Mouse (Mus musculus) midbrain, embryonic 11.5 days (tissue): ENCODE measurements at regions not wholly inside any gene's neighbourhood (a gene's known extent, or its start where the extent isn't known, plus 50 kb on each side); places are given as distances from the start of the nearest gene placed in this dataset.
"Not testable (repeated sequence)": the region's sequence is repeated elsewhere in the genome, so short reads cannot be mapped to it uniquely, and the experiment has no call there.

Experiments used
- ATAC-seq: fragments of 200-750 bp; cut with Nextera tagmentation; 2 replicates; pipeline ENCODE4 v1.8.0; 2017; ENCODE audit warnings: moderate TSS enrichment, moderate library complexity; ENCODE audit not compliant: low FRiP score
- DNase-seq: peaks from one replicate; pipeline ENCODE4 v3.0.0; 2015; ENCODE audit warnings: low spot score; ENCODE audit errors: missing footprints
- H3K27ac ChIP-seq: fragments of 300-500 bp; sonication (generic); 2 replicates; pipeline ENCODE4 v1.5.1; 2014; ENCODE audit warnings: low read depth, low read length
- H3K27me3 ChIP-seq: fragments of 300-500 bp; sonication (generic); 2 replicates; pipeline ENCODE4 v1.6.1; 2014; ENCODE audit warnings: mild to moderate bottlenecking, low read length, moderate library complexity, mixed read lengths; ENCODE audit not compliant: control insufficient read depth, insufficient read depth
- H3K36me3 ChIP-seq: fragments of 300-500 bp; sonication (generic); 2 replicates; pipeline ENCODE4 v1.6.1; 2014; ENCODE audit warnings: mild to moderate bottlenecking, low read length, moderate library complexity, mixed read lengths; ENCODE audit not compliant: control insufficient read depth, insufficient read depth
- H3K4me1 ChIP-seq: fragments of 300-500 bp; sonication (generic); 2 replicates; pipeline ENCODE4 v1.6.1; 2014; ENCODE audit warnings: low read length; ENCODE audit not compliant: control insufficient read depth, insufficient read depth
- H3K4me2 ChIP-seq: fragments of 300-500 bp; sonication (generic); 2 replicates; pipeline ENCODE4 v1.6.1; 2014; ENCODE audit warnings: mild to moderate bottlenecking, moderate library complexity
- H3K4me3 ChIP-seq: fragments of 300-500 bp; sonication (generic); 2 replicates; pipeline ENCODE4 v1.5.1; 2014; ENCODE audit warnings: low read depth, low read length
- H3K9ac ChIP-seq: fragments of 300-500 bp; sonication (generic); 2 replicates; pipeline ENCODE4 v1.6.1; 2014; ENCODE audit warnings: low read length
- H3K9me3 ChIP-seq: fragments of 300-500 bp; sonication (generic); 2 replicates; pipeline ENCODE4 v1.6.1; 2016; ENCODE audit warnings: low read length; ENCODE audit not compliant: control insufficient read depth
- WGBS: fragments of 180-500 bp; shearing (Covaris S2); extraction: QIAGEN DNeasy Blood & Tissue Kit; methylation state at CpG from one replicate; pipeline ENCODE4 v1.1.7; 2014; 5-methylcytosine and 5-hydroxymethylcytosine counted together

DNA sequence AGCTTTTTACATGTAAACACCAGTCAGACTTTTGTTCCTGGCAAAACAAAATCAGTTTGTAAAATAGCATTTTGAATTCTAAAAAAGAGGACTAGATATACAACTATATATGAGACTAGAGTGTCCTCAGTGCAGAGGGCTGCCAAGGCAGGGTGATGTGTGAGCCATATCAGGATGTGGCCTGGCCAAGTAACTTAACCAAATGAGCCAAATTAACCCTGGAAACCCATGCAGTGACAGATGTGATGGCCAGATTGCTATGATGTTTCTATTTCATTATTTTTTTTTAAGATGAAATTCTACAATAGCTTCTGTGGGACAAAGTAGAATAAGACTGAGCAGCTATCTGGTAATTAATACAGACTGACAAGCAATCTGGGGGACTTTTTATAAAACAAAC lies 181.8 kb downstream of the Nova1 start:
- Histone ChIP-seq H3K9ac (no peak overlapping the region), H3K27ac (no peak overlapping the region), H3K9me3 (no peaks in the 10 kb centered on the region), H3K4me1 (peaks cover 13% of the 10 kb centered on the region), H3K36me3 (no peaks in the 10 kb centered on the region), H3K27me3 (no peaks in the 10 kb centered on the region), H3K4me2 (no peak overlapping the region), H3K4me3 (no peak overlapping the region)
- DNase-seq (no peak), ATAC-seq (no peak)

- peaks cover 13% of the 10 kb centered on the region for H3K4me1 ChIP-seq
- no peak overlapping the region; the same call in 1 of the 2 replicates for H3K27ac ChIP-seq
- no peaks in the 10 kb centered on the region for H3K36me3 ChIP-seq
- no peak overlapping the region for H3K4me2 ChIP-seq
- H3K27me3 ChIP-seq: no peaks in the 10 kb centered on the region
- H3K4me3 ChIP-seq: no peak overlapping the region
- DNase-seq: no peak
- no peaks in the 10 kb centered on the region for H3K9me3 ChIP-seq
- 19% methylated on average over 6 of the region's 6 CpGs for WGBS
- no peak overlapping the region for H3K9ac ChIP-seq
- ATAC-seq: peak; percentile 80
Observed at GRCm38 (mm10) chr12:46635125-46635772, 183.5 kb downstream of the Nova1 start.

- Histone ChIP-seq H3K9ac (no peak overlapping the region), H3K4me3 (no peak overlapping the region)
- WGBS: 27% methylated on average over 1 of the region's 1 CpGs
Observed at GRCm38 (mm10) chr12:46634771-46635124, 184.0 kb downstream of the Nova1 start.

GRCm38 (mm10) chr12:46632384-46632783 lies 186.3 kb downstream of the Nova1 start:
- not testable (repeated sequence) for H3K27me3 ChIP-seq, H3K9ac ChIP-seq, DNase-seq, ATAC-seq, H3K4me1 ChIP-seq, H3K36me3 ChIP-seq, H3K9me3 ChIP-seq, H3K4me3 ChIP-seq, H3K4me2 ChIP-seq, H3K27ac ChIP-seq

More at GRCm38 (mm10) chr12:46634771-46635124, 184.0 kb downstream of the Nova1 start:
- Histone ChIP-seq H3K27me3 (no peaks in the 10 kb centered on the region), H3K36me3 (no peaks in the 10 kb centered on the region), H3K4me2 (no peak overlapping the region), H3K9me3 (no peaks in the 10 kb centered on the region), H3K4me1 (peaks cover 13% of the 10 kb centered on the region), H3K27ac (no peak overlapping the region)
- ATAC-seq: no peak
- peak; percentile 87 for DNase-seq

GRCm38 (mm10) chr12:46627320-46627719 lies 191.4 kb downstream of the Nova1 start:
- ATAC-seq (no peak), DNase-seq (no peak)
- H3K36me3 ChIP-seq: no peaks in the 10 kb centered on the region
- H3K9ac ChIP-seq: no peak overlapping the region
- no peak overlapping the region for H3K4me3 ChIP-seq
- no peaks in the 10 kb centered on the region for H3K9me3 ChIP-seq
- H3K4me2 ChIP-seq: no peak overlapping the region
- no peaks in the 10 kb centered on the region for H3K4me1 ChIP-seq
- no peaks in the 10 kb centered on the region for H3K27me3 ChIP-seq
- 85% methylated on average over 2 of the region's 2 CpGs for WGBS
- no peak overlapping the region for H3K27ac ChIP-seq

- Histone ChIP-seq H3K27ac (no peak overlapping the region), H3K4me3 (no peak overlapping the region), H3K36me3 (no peaks in the 10 kb centered on the region), H3K9ac (no peak overlapping the region), H3K4me2 (no peak overlapping the region), H3K9me3 (no peaks in the 10 kb centered on the region), H3K4me1 (peaks cover 10% of the 10 kb centered on the region), H3K27me3 (no peaks in the 10 kb centered on the region)
- ATAC-seq: no peak
- 91% methylated on average over 2 of the region's 2 CpGs for WGBS
- DNase-seq: no peak
Observed at GRCm38 (mm10) chr12:46611439-46611838, 207.3 kb downstream of the Nova1 start.

DNA sequence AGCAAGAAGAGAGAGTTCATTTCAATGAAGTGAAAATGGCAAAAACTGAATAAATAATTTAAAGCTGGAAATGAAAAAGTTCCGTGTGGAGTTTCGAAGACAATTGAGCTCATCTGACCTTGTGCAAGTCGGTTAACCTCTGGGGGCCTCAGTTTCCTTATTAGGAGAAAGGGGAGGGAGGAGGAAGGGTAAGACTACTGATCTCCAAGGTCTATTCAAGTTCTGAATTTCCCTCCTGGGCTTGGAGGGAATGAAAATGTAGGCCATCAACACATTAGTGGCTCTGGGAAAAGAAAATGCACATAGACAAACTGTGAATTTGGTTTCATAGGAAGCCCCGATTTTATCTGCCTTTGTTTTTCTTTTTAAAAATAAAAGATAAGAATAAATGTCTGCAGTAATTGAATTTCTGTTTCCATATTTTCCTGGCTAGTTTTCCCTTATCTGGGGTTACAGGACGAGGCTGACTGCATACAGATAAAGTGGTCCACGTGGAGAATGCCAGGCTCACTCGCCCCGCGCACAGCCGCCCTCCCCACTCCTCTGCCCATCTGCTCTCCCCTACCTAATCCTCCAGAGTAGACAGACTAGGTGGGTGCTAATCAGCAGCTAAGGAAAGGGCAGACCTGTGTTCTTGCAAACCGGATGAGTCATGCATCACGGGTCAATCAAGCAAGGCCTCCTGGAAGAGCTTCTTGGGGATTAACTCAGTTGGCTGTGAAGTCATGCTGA lies 209.0 kb downstream of the Nova1 start:
- Histone ChIP-seq H3K4me1 (peaks cover 10% of the 10 kb centered on the region), H3K9me3 (no peaks in the 10 kb centered on the region), H3K4me2 (no peak overlapping the region), H3K27me3 (no peaks in the 10 kb centered on the region), H3K4me3 (no peak overlapping the region), H3K9ac (no peak overlapping the region), H3K27ac (no peak overlapping the region), H3K36me3 (no peaks in the 10 kb centered on the region)
- DNase-seq (peak; percentile 86), ATAC-seq (peak; percentile 90)
- 17% methylated on average over 12 of the region's 12 CpGs for WGBS

- no peak overlapping the region for H3K4me3 ChIP-seq
- H3K9ac ChIP-seq: no peak overlapping the region
- H3K4me1 ChIP-seq: peaks cover 10% of the 10 kb centered on the region
- no peak overlapping the region for H3K27ac ChIP-seq
- H3K27me3 ChIP-seq: no peaks in the 10 kb centered on the region
- ATAC-seq (peak; percentile 71), DNase-seq (peak; percentile 86)
- no peak overlapping the region for H3K4me2 ChIP-seq
- no peaks in the 10 kb centered on the region for H3K36me3 ChIP-seq
- H3K9me3 ChIP-seq: no peaks in the 10 kb centered on the region
- 60% methylated on average over 10 of the region's 10 CpGs for whole genome bisulfite sequencing
Observed at GRCm38 (mm10) chr12:46608290-46608910, 210.3 kb downstream of the Nova1 start.

- ATAC-seq (peak; percentile 48; the same call in 1 of the 2 replicates), DNase-seq (no peak)
- Histone ChIP-seq H3K4me2 (no peak overlapping the region), H3K27ac (no peak overlapping the region), H3K4me1 (peaks cover 2% of the 10 kb centered on the region; the same call in 1 of the 2 replicates), H3K9me3 (no peaks in the 10 kb centered on the region), H3K36me3 (no peaks in the 10 kb centered on the region), H3K27me3 (no peaks in the 10 kb centered on the region; the same call in 1 of the 2 replicates), H3K4me3 (no peak overlapping the region), H3K9ac (no peak overlapping the region)
- WGBS: 16% methylated on average over 4 of the region's 4 CpGs
Observed at GRCm38 (mm10) chr12:46597200-46597599, 221.5 kb downstream of the Nova1 start.
